Mouse (Mus musculus) forebrain, embryonic 10.5 days (tissue): Measurements from ENCODE around the gene Klhl3. TPM values are rescaled to one million over a fixed set of nuclear protein-coding genes. Genes with fewer than 3 reads are reported as not detected.
"Not testable (repeated sequence)": the region's sequence is repeated elsewhere in the genome, so short reads cannot be mapped to it uniquely, and the experiment has no call there.

ENCODE experiments used
- DNase-seq: peaks from one replicate; pipeline ENCODE4 v3.0.0-alpha.2; 2017; ENCODE audit warnings: low spot score; ENCODE audit errors: extremely low spot score
- H3K27ac ChIP-seq: fragments of 300-500 bp; sonication (generic); 2 replicates; pipeline ENCODE4 v1.5.1; 2016; ENCODE audit warnings: mild to moderate bottlenecking
- H3K27me3 ChIP-seq: fragments of 300-500 bp; sonication (generic); 2 replicates; pipeline ENCODE4 v1.6.1; 2016; ENCODE audit warnings: mild to moderate bottlenecking; ENCODE audit not compliant: poor library complexity, severe bottlenecking
- H3K36me3 ChIP-seq: fragments of 300-500 bp; sonication (generic); replicated peaks from 2 replicates; pipeline ENCODE4 v1.6.1; 2016; ENCODE audit warnings: mild to moderate bottlenecking, moderate library complexity
- H3K4me1 ChIP-seq: fragments of 300-500 bp; sonication (generic); 2 replicates; pipeline ENCODE4 v1.6.1; 2016
- H3K4me3 ChIP-seq: fragments of 300-500 bp; sonication (generic); 2 replicates; pipeline ENCODE4 v1.5.1; 2016; ENCODE audit warnings: mild to moderate bottlenecking, moderate library complexity
- H3K9me3 ChIP-seq: fragments of 300-500 bp; sonication (generic); 2 replicates; pipeline ENCODE4 v1.6.1; 2016; ENCODE audit warnings: mild to moderate bottlenecking, moderate library complexity
- WGBS: fragments of 180-500 bp; shearing (Covaris S2); methylation state at CpG from one replicate; pipeline ENCODE4 v1.1.7; 2016; 5-methylcytosine and 5-hydroxymethylcytosine counted together
- polyA plus RNA-seq: library from polyadenylated mRNA; unstranded; fragments of >200 nt; fragmentation: Nextera tagmentation; extraction: Ambion mirVana; gene quantifications from 2 replicates; pipeline ENCODE4 v1.2.1, GENCODE M21; 2016

The Klhl3 gene
- polyA plus RNA-seq: 2.0 and 2.1 TPM in 2 replicates

DNA sequence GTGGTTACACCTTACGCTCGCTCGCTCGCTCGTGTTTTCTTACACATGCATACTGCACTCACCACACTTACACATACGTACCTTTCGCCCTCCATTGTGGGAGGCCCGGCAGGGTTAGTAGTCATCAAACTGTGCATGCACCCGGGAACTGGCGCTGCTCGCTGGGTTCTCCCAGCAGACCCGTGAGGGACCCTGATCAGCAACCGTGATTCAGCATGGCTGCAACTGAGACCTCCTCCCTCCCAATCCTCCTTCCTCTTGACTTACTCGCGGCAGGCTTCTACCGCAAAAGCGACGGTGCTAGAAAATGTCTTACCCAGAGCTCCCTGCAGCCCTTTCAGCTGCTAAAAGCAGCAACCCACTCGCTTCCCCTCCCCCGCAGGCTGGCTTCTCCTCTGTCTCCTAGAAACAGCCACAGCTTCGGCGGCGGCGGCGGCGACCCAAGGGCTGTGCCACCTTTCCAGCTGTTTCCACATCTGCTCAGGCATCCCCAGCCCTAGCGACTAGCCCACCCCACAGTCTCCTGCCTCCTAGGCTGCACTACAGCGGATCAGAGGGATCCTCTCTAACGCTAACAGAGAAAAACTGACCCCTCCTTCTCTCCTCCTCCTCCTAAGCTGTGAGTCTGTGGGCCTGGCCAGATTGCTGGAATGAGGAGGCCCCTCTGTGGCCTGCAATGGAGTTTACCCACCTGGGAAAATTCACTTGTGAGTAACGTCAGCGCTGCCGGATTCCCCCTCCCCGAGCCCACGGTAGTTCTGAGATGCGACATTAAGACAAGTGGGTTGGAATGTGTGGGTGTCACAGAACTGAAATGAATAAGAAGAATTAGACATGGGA is at the start of gene Klhl3:
Gene Klhl3, minus strand, starts transcription at position 532 of the 840 bp plus-strand sequence.
- peak within 1 kb of the TSS; percentile 64 for H3K4me3 ChIP-seq
- no peaks in the 10 kb centered on the region for H3K9me3 ChIP-seq
- H3K27me3 ChIP-seq: peaks cover 8% of the 10 kb centered on the region
- peak; percentile 70 for DNase-seq
- peaks cover 23% of the 10 kb centered on the region for H3K4me1 ChIP-seq
- H3K36me3 ChIP-seq: peaks cover 2% of the 10 kb centered on the region; the same call in 1 of the 2 replicates
- WGBS: 1% methylated on average over 35 of the region's 35 CpGs
- peak within 1 kb of the TSS; percentile 83 for H3K27ac ChIP-seq

DNA sequence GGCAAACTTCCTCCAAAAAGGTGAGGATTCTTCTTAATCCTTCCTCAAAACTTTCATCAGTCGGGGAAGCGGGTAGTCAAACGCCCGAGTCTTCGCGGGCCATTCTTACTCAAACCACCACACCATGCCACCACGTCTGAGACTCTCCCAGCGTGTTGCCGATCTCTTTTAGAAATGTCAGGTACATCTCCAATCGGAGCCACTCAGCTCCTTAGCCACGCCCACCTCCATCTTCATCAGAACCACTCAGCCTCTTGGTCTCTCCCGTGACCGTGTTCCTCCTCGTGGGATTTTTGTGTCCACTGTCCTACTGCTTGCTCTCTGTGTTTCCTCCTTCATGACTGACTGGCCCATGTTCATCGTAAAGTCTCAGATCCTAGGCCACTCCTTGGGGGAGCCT is 47.4 kb upstream of the Klhl3 start:
- 96% methylated on average over 15 of the region's 15 CpGs for WGBS
- peaks cover 56% of the 10 kb centered on the region for H3K36me3 ChIP-seq
- H3K27me3 ChIP-seq: no peaks in the 10 kb centered on the region
- DNase-seq: no peak
- no peak overlapping the region for H3K4me3 ChIP-seq
- H3K27ac ChIP-seq: no peak overlapping the region
- H3K9me3 ChIP-seq: peaks cover 16% of the 10 kb centered on the region
- H3K4me1 ChIP-seq: peaks cover 16% of the 10 kb centered on the region

DNA sequence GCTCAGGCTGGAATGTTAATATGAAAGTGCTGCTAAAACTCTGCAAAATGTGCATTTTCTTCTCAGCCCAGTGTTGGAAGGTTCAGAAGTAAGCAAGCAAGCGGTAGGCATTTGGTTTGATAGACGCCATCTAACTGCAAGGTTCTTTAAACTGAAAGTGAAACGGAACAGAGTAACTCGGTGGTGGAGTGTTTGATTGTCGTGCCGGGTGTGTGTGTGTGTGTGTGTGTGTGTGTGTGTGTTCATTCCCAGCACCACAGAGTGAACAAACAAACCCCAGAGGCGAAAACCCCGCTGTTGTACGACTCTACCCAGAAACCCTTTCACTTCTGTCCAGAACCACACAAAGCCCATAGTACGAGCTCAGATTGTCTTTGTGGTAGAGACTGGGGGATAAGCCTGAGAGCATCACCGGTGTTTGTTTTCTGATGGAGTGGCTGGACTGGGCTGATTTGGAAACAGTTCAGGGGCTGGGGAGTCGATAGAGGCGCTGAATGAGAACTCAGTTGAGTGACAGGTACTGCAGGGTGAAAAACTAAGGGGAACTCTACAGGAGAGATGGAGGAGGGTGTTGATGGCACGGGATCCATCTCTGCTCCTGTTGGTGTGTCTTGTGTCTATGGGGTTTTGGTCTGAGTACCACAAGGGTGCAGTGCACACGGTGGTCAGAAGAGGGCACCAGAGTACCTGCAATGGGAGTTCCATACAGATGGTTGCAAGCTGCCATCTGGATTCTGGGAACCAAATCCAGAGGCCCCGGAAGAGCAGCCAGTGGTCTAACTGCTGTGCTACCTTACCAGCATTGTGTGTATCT is 44.9 kb upstream of the Klhl3 start:
- peak overlapping the region; percentile 87 for H3K27ac ChIP-seq
- peaks cover 16% of the 10 kb centered on the region for H3K4me1 ChIP-seq
- peak; percentile 84 for DNase-seq
- H3K9me3 ChIP-seq: peaks cover 16% of the 10 kb centered on the region
- H3K36me3 ChIP-seq: peaks cover 37% of the 10 kb centered on the region
- 13% methylated on average over 16 of the region's 16 CpGs for WGBS
- H3K27me3 ChIP-seq: no peaks in the 10 kb centered on the region
- peak overlapping the region; percentile 85 for H3K4me3 ChIP-seq

DNA sequence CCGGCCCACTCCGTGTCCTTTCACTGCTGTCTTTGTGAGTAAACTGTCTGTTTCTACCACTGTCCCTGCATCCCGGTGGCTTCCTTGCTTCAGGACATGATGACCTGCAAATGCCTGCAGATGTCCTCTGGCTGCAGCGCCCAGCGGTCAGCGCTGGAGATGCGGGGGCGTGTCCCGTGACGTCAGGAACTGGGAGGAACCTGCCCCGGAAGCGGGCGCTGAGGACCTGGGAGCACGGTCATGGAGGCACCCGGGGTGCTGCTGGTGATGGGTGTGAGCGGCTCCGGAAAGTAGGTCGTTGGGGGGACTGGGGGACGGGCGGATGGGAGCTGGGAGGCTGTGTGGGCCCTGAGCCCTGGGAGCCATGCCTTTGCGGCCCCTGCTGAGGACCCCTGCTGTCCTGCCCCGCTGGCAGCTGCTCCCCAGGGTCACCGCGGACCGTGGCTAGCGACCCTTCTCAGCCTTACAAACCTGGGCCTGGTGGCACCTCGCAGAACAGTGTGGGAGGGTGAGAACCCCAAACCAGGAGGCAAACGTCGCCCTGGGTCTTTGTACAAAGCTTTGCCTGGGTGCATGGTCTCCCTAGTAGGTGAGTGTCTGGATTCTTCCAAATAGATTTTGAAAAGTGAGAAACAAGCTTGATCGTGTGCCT is 44.2 kb upstream of the Klhl3 start, which contains the start of gene Idnk:
Gene Idnk, plus strand, starts transcription at position 203 of the 652 bp plus-strand sequence.
- WGBS: under 1% methylated on average over 30 of the region's 30 CpGs
- H3K4me3 ChIP-seq: peak within 1 kb of the TSS; percentile 85
- peak within 1 kb of the TSS; percentile 87 for H3K27ac ChIP-seq
- DNase-seq: peak; percentile 85
- no peaks in the 10 kb centered on the region for H3K27me3 ChIP-seq
- peaks cover 31% of the 10 kb centered on the region for H3K36me3 ChIP-seq
- H3K9me3 ChIP-seq: peaks cover 16% of the 10 kb centered on the region
- H3K4me1 ChIP-seq: peaks cover 16% of the 10 kb centered on the region

DNA sequence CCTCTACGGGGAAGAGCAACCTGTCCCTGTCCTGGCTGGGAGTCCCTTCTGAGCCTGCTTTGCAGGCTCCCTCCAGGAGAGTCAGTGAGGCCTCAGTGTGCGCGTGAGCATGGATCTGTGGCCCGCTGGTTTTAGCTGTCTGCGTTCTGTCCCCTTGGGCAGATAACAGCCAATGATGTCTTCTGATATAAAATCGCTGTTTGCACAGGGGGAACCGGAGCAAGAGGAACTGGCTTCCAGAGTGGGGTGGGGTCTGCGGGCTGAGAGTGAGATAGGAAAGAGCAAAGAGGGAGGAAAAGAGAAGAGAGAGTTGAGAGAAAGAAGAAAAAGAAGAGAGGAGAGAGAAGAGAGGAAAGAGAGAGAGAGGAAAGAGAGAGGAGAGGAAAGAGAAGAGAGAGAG is 43.6 kb upstream of the Klhl3 start:
- Histone ChIP-seq H3K4me1 (peaks cover 16% of the 10 kb centered on the region), H3K36me3 (peaks cover 26% of the 10 kb centered on the region), H3K27me3 (no peaks in the 10 kb centered on the region), H3K4me3 (peak overlapping the region; percentile 85), H3K27ac (peak overlapping the region; percentile 87), H3K9me3 (peaks cover 16% of the 10 kb centered on the region)
- WGBS: 37% methylated on average over 8 of the region's 8 CpGs
- DNase-seq: no peak

DNA sequence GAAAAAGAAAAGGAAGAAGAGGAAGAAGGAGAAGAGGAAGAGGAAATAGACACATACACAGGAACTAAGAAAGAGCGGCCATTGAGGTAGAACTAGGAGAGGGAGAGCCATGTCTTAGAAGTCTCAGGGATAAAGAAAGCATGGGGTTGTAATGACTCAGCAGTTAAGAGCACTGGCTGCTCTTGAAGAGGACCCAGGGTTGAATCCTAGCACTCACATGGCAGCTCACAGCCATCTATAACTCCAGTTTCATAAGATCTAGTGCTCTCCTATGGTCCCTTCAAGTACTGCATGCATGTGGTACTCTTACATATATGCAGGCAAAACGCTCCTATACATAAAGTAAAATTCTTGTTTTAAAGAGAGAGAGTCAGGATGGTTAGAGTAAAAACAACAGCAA is 42.6 kb upstream of the Klhl3 start:
- Histone ChIP-seq H3K4me1 (peaks cover 16% of the 10 kb centered on the region), H3K27ac (no peak overlapping the region), H3K27me3 (no peaks in the 10 kb centered on the region), H3K36me3 (peaks cover 16% of the 10 kb centered on the region), H3K9me3 (peaks cover 9% of the 10 kb centered on the region; the same call in 1 of the 2 replicates), H3K4me3 (no peak overlapping the region)
- DNase-seq: no peak
- WGBS: 83% methylated on average over 2 of the region's 2 CpGs

DNA sequence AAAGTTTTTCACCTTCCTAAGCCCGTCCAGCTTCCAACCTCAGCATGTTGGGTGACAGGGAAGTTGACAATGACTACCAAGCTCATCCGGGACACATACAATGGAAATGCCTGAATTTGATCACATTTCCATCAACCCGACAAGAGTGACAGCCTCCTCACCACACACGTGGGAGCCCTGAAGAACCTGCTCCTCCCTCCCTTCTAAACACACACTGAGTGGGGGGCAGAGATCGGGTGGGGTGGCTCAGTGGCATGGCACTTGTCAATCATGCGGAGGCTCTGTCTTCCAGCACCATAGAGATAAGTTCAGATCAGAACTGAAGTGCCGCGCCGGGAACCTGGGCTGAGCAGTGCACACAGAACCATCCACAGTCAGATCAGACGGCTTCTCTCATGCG is 37.0 kb upstream of the Klhl3 start:
- Histone ChIP-seq H3K36me3 (no peaks in the 10 kb centered on the region), H3K4me3 (no peak overlapping the region), H3K9me3 (peaks cover 5% of the 10 kb centered on the region; the same call in 1 of the 2 replicates), H3K27ac (no peak overlapping the region), H3K4me1 (peaks cover 14% of the 10 kb centered on the region), H3K27me3 (no peaks in the 10 kb centered on the region)
- 84% methylated on average over 11 of the region's 11 CpGs for WGBS
- DNase-seq: no peak

DNA sequence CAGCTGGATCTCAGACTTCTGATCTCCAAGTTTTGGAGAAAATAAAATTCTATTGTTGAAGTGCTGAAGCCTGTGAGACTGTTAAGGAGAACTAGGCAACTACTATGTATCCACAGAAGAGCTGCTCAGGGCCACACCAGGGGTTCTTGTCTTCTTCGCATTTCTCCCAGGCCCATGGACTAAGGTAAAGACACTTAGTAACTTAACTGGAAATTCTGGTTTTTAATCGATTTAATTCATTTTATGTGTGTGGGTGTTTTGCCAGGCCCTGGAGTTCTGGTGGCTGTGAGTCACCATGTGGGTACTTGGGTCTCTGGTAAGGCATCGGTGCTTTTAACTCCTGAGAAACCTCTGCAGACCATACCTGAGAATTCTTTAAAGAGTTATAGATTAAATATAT is 36.2 kb upstream of the Klhl3 start:
- WGBS: 89% methylated on average over 3 of the region's 3 CpGs
- H3K4me3 ChIP-seq: no peak overlapping the region
- H3K4me1 ChIP-seq: peaks cover 14% of the 10 kb centered on the region
- no peak for DNase-seq
- H3K9me3 ChIP-seq: peaks cover 5% of the 10 kb centered on the region; the same call in 1 of the 2 replicates
- H3K36me3 ChIP-seq: no peaks in the 10 kb centered on the region
- H3K27me3 ChIP-seq: no peaks in the 10 kb centered on the region
- no peak overlapping the region for H3K27ac ChIP-seq

DNA sequence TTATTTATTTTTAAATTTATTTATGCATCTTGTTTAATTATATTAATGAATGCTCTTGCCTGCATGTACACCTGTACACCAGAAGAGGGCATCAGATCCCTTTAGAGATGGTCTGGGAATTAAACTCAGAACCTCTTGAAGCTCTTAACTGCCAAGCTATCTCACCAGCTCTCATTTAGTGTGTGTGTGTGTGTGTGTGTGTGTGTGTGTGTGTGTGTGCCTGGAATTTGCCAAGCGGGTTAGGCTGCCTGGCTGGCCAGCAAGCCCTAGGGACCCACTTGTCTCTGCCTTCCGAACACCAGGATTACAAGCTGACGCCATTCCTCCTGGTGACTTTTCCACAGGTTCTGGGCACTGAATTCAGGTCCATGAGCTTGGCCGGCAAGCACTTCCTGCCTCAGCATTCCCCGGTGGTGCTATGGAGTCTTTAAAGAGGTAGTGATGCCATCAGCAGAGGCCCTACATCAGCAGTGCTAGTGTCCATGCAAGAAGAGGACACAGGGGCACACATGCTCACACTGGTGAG is 35.7 kb upstream of the Klhl3 start:
- Histone ChIP-seq H3K27me3 (no peaks in the 10 kb centered on the region), H3K4me1 (peaks cover 14% of the 10 kb centered on the region), H3K4me3 (peak overlapping the region; percentile 55), H3K27ac (peak overlapping the region; percentile 78; the same call in 1 of the 2 replicates), H3K36me3 (no peaks in the 10 kb centered on the region), H3K9me3 (peaks cover 5% of the 10 kb centered on the region; the same call in 1 of the 2 replicates)
- DNase-seq: no peak
- 52% methylated on average over 5 of the region's 5 CpGs for WGBS

DNA sequence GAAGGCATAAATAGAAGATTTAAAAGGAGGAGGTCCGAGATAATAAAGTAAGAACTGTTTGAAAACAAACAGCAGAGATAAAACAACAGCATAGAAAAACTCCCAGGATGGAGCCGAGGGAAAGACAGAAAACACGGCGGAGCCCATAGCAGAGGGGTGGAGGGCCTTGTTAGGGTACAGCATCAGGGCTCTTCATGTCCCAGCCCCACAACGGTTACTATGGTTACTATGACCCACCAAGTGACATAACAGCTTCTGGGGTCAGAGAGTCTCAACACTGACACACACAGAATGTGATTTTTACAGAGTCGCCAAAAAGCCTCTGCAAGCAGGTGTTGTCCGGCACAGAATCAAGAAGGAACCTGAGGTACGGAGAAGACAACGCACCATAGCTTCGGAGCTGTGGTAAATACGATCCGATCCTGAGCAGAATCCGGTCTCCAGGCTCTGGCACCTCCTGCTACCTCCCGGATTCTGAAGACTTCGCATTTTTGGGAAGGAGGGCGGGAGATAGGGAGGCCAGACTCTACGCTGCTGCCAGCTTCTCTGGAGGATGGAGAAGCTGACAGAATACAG is 35.0 kb upstream of the Klhl3 start:
- peak; percentile 83 for DNase-seq
- peaks cover 5% of the 10 kb centered on the region; the same call in 1 of the 2 replicates for H3K9me3 ChIP-seq
- 2% methylated on average over 17 of the region's 17 CpGs for WGBS
- H3K27me3 ChIP-seq: no peaks in the 10 kb centered on the region
- peaks cover 14% of the 10 kb centered on the region for H3K4me1 ChIP-seq
- peak overlapping the region; percentile 78 for H3K27ac ChIP-seq
- no peaks in the 10 kb centered on the region for H3K36me3 ChIP-seq
- H3K4me3 ChIP-seq: peak overlapping the region; percentile 55

DNA sequence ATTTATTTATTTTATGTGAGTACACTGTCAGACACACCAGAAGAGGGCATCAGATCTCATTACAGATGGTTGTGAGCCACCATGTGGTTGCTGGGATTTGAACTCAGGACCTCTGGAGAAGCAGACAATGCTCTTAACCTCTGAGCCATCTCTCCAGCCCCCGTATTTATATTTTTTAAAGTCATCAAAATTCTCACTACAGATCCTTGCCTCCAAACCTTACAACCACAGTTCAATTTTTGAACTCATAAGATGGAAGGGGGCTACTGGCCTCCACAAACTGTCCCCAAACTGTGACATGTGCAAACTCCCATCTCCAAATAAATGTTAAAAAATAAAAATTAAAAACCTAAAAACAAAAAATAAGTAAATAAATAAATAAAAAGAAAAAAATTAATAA is 34.4 kb upstream of the Klhl3 start:
- WGBS: 80% methylated on average over 1 of the region's 1 CpGs
- Histone ChIP-seq H3K4me3 (no peak overlapping the region), H3K27ac (no peak overlapping the region), H3K27me3 (no peaks in the 10 kb centered on the region), H3K36me3 (no peaks in the 10 kb centered on the region), H3K4me1 (peaks cover 14% of the 10 kb centered on the region), H3K9me3 (peaks cover 5% of the 10 kb centered on the region; the same call in 1 of the 2 replicates)
- no peak for DNase-seq

DNA sequence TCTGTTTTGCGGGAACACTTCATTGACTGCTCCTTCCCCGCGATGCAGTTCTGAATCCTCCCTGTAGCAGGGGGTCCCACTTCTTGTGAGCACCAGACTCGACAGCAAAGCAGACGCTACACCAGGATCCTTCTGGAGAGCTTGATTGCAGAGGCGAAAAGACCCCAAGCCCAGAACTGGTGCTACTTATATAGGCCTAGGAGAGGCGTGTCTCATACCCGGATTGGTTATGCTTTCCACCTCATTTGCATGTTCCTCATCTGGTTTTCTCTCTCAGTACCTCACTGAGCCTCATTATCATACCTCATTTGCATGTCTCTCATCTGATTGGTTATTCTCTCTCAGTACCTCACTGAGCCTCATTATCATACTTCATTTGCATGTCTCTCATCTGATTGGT is 33.2 kb upstream of the Klhl3 start:
- WGBS: 96% methylated on average over 8 of the region's 8 CpGs
- not testable (repeated sequence) for DNase-seq, H3K36me3 ChIP-seq, H3K27ac ChIP-seq, H3K27me3 ChIP-seq, H3K4me3 ChIP-seq, H3K9me3 ChIP-seq
- H3K4me1 ChIP-seq: peaks cover 14% of the 10 kb centered on the region
